Mouse (Mus musculus): ENCODE data around the gene Gadd45gip1.
A peak's percentile ranks its signal among the peaks of the same experiment; 100 is the strongest.

Gene Gadd45gip1

GRCm38 (mm10) chr8:84831490-84831889, at the start of gene Gadd45gip1:
Gadd45gip1 (plus strand) TSS chr8:84831522.
- DNase-seq: peak; percentile 47

- no peak for DNase-seq
These were observed 49.4 kb upstream of the Gadd45gip1 start for GRCm38 (mm10) chr8:84781686-84782505.

GRCm38 (mm10) chr8:84782680-84783079, 48.6 kb upstream of the Gadd45gip1 start:
- DNase-seq: peak; percentile 61

- peak; percentile 39 for DNase-seq
These were observed 48.0 kb upstream of the Gadd45gip1 start for GRCm38 (mm10) chr8:84783198-84783918.

GRCm38 (mm10) chr8:84783919-84784581, 47.3 kb upstream of the Gadd45gip1 start:
- DNase-seq: peak; percentile 74

GRCm38 (mm10) chr8:84784681-84785505, 46.4 kb upstream of the Gadd45gip1 start:
- DNase-seq: peak; percentile 75

- DNase-seq: no peak
These were observed 45.9 kb upstream of the Gadd45gip1 start for GRCm38 (mm10) chr8:84785506-84785755.

- peak; percentile 72 for DNase-seq
These were observed 45.3 kb upstream of the Gadd45gip1 start for GRCm38 (mm10) chr8:84785756-84786677.

- DNase-seq: peak; percentile 44
These were observed 44.4 kb upstream of the Gadd45gip1 start for GRCm38 (mm10) chr8:84786801-84787467.

GRCm38 (mm10) chr8:84787523-84788302, 43.6 kb upstream of the Gadd45gip1 start:
- peak; percentile 79 for DNase-seq

- DNase-seq: peak; percentile 67
These were observed 42.4 kb upstream of the Gadd45gip1 start for GRCm38 (mm10) chr8:84788896-84789295.

GRCm38 (mm10) chr8:84789345-84789744, 42.0 kb upstream of the Gadd45gip1 start:
- DNase-seq: no peak

- DNase-seq: peak; percentile 84
These were observed 41.4 kb upstream of the Gadd45gip1 start for GRCm38 (mm10) chr8:84789855-84790486.

- DNase-seq: peak; percentile 71
These were observed 40.8 kb upstream of the Gadd45gip1 start for GRCm38 (mm10) chr8:84790537-84790936.

GRCm38 (mm10) chr8:84792429-84792947, 38.8 kb upstream of the Gadd45gip1 start:
- peak; percentile 32 for DNase-seq

- DNase-seq: peak; percentile 68
These were observed 38.2 kb upstream of the Gadd45gip1 start for GRCm38 (mm10) chr8:84793134-84793533.

GRCm38 (mm10) chr8:84793791-84794485, 37.4 kb upstream of the Gadd45gip1 start:
- DNase-seq: peak; percentile 84

- DNase-seq: peak; percentile 80
These were observed 36.8 kb upstream of the Gadd45gip1 start for GRCm38 (mm10) chr8:84794486-84794885.
